Mouse (Mus musculus) thymus, adult 2 months (tissue): Measurements from ENCODE around the gene OR5BS1P. TPM values are rescaled to one million over a fixed set of nuclear protein-coding genes. Genes with fewer than 3 reads are reported as not detected.

Experiments used
- DNase-seq: peaks from one replicate; pipeline ENCODE4 v3.0.0; 2021
- H3K27ac ChIP-seq: fragments of 200-500 bp; 2 replicates; pipeline ENCODE4 v1.5.1; 2012; ENCODE audit warnings: low read length, control low read depth; ENCODE audit not compliant: control insufficient read depth, insufficient read depth
- H3K27me3 ChIP-seq: fragments of 200-500 bp; 2 replicates; pipeline ENCODE4 v1.6.1; 2012; ENCODE audit warnings: mild to moderate bottlenecking, low read length, moderate library complexity, mixed read lengths; ENCODE audit not compliant: control insufficient read depth, insufficient read depth
- H3K36me3 ChIP-seq: fragments of 200-500 bp; 2 replicates; pipeline ENCODE4 v1.6.1; 2012; ENCODE audit warnings: mild to moderate bottlenecking, low read length, moderate library complexity; ENCODE audit not compliant: control insufficient read depth, insufficient read depth
- H3K4me1 ChIP-seq: fragments of 200-500 bp; replicated peaks from 2 replicates; pipeline ENCODE4 v1.6.1; 2012; ENCODE audit warnings: low read length; ENCODE audit not compliant: control insufficient read depth, insufficient read depth
- H3K4me3 ChIP-seq: fragments of 200-500 bp; 2 replicates; pipeline ENCODE4 v1.5.1; 2012; ENCODE audit warnings: mild to moderate bottlenecking, low read length, control low read depth, moderate library complexity; ENCODE audit not compliant: control insufficient read depth, insufficient read depth
- CTCF ChIP-seq: fragments of 200-500 bp; IDR thresholded peaks from 2 replicates; pipeline ENCODE4 v1.5.1; 2012; ENCODE audit warnings: mild to moderate bottlenecking, control low read depth, low read length, moderate library complexity, borderline replicate concordance; ENCODE audit not compliant: control insufficient read depth, poor library complexity, insufficient read depth; ENCODE audit errors: extremely low read depth
- POLR2A ChIP-seq: fragments of 200-500 bp; IDR thresholded peaks from 2 replicates; pipeline ENCODE4 v1.6.1; 2012; ENCODE audit warnings: mild to moderate bottlenecking, low read length, control low read depth, moderate library complexity; ENCODE audit not compliant: control insufficient read depth, poor library complexity, insufficient read depth; ENCODE audit errors: extremely low read depth
- WGBS: fragments of 180-500 bp; shearing (Covaris S2); methylation state at CpG from one replicate; pipeline ENCODE4 v1.1.7; 2018; 5-methylcytosine and 5-hydroxymethylcytosine counted together
- polyA plus RNA-seq: library from polyadenylated mRNA; depleted of rRNA; stranded (reverse); fragments of >200 nt; gene quantifications from 2 replicates; pipeline ENCODE4 v1.2.3, GENCODE M21; 2012; rRNA removed

Gene OR5BS1P
- polyA plus RNA-seq, 1 experiment, result not detected

DNA sequence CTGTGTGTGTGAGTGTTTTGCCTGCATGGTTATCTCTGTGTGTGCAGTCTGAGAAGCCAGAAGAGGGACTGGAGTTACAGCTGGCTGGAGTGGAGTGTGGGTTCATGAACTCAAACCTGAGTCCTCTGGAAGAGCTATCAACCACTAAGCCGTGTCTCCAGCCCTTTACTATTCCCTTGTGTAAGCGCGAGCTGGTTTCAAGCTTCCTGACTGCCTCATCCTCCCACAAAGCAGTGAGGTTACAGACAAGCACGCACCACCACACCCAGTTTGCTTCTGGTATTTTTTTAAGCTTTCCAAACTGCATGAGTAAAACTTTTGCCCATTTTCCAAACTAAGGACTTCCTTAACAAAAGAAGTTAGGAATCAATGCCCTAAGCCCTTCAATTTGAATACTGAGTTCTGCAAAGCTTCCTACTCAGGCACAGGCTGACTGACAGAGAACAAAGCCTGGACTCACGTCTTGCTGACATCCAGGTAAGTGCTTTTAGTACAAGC is 58.4 kb downstream of the OR5BS1P start:
- peaks cover 83% of the 10 kb centered on the region for H3K36me3 ChIP-seq
- no peak for TF ChIP-seq POLR2A
- no peak for TF ChIP-seq CTCF
- H3K4me1 ChIP-seq, result peaks cover 8% of the 10 kb centered on the region
- DNase-seq, result no peak
- no peak overlapping the region for H3K4me3 ChIP-seq
- H3K27me3 ChIP-seq, result no peaks in the 10 kb centered on the region
- no peak overlapping the region for H3K27ac ChIP-seq
- WGBS, result 87% methylated on average over 5 of the region's 5 CpGs

Other genes starting within 250 kb of the OR5BS1P start
- not detected in 2 replicates for gene Gm44579, start 248.9 kb upstream of the OR5BS1P start, polyA plus RNA-seq
- gene Olfr287, start 248.8 kb upstream of the OR5BS1P start, polyA plus RNA-seq, result 0.22 TPM in 1 of 2 replicates, not detected in the other
- gene Olfr286, start 235.4 kb upstream of the OR5BS1P start, polyA plus RNA-seq, result 0.11 TPM in 1 of 2 replicates, not detected in the other
- gene H1fnt, start 212.6 kb upstream of the OR5BS1P start, polyA plus RNA-seq, result 0.22 TPM in 1 of 2 replicates, not detected in the other
- gene Zfp641, start 173.7 kb upstream of the OR5BS1P start, polyA plus RNA-seq, result 0.34 and 0.71 TPM in 2 replicates
- gene Olfr285, start 152.5 kb upstream of the OR5BS1P start, polyA plus RNA-seq, result not detected in 2 replicates
- 0.29 TPM in 1 of 2 replicates, not detected in the other for gene Olfr284, start 128.9 kb upstream of the OR5BS1P start, polyA plus RNA-seq
- not detected in 2 replicates for gene Olfr283, start 89.0 kb upstream of the OR5BS1P start, polyA plus RNA-seq
- not detected in 2 replicates for gene Olfr282, start 38.7 kb upstream of the OR5BS1P start, polyA plus RNA-seq
- gene Olfr281, start 17.3 kb upstream of the OR5BS1P start, polyA plus RNA-seq, result not detected in 2 replicates
- gene Lalba, start 12.8 kb downstream of the OR5BS1P start, polyA plus RNA-seq, result 0.48 TPM in 1 of 2 replicates, not detected in the other
- not detected in 2 replicates for gene Olfr279, start 22.5 kb downstream of the OR5BS1P start, polyA plus RNA-seq
- gene Kansl2, start 64.4 kb downstream of the OR5BS1P start, polyA plus RNA-seq, result 71.6 and 78.4 TPM in 2 replicates
- 26.8 and 32.0 TPM in 2 replicates for gene Ccnt1, start 101.0 kb downstream of the OR5BS1P start, polyA plus RNA-seq
- gene 4930415O20Rik, start 101.1 kb downstream of the OR5BS1P start, polyA plus RNA-seq, result 0.31 TPM in 1 of 2 replicates, not detected in the other
- 211 and 230 TPM in 2 replicates for gene Adcy6, start 140.2 kb downstream of the OR5BS1P start, polyA plus RNA-seq
- 102 and 127 TPM in 2 replicates for gene Cacnb3, start 160.9 kb downstream of the OR5BS1P start, polyA plus RNA-seq
- 59.7 and 65.5 TPM in 2 replicates for gene Ddx23, start 193.0 kb downstream of the OR5BS1P start, polyA plus RNA-seq
- gene Rnd1, start 207.6 kb downstream of the OR5BS1P start, polyA plus RNA-seq, result 2.6 and 2.8 TPM in 2 replicates
- 0.04 and 0.09 TPM in 2 replicates for gene Ccdc65, start 238.3 kb downstream of the OR5BS1P start, polyA plus RNA-seq